Mouse (Mus musculus) c-Kit-negative CD71-positive TER-119-positive erythroid progenitor cells, embryonic 14.5 days (primary cell): Measurements from ENCODE around the gene Ppm1b.

Experiments used
- DNase-seq: peaks from one replicate; pipeline ENCODE4 v3.0.0-alpha.2; 2013; ENCODE audit warnings: low read depth, low spot score

The Ppm1b gene

GRCm38 (mm10) chr17:85024237-85024636, 67.7 kb downstream of the Ppm1b start:
- DNase-seq, result no peak

- DNase-seq, result no peak
Measured at GRCm38 (mm10) chr17:85025151-85025550, 68.6 kb downstream of the Ppm1b start.

- no peak for DNase-seq
Measured at GRCm38 (mm10) chr17:85026436-85026835, 69.9 kb downstream of the Ppm1b start.

- DNase-seq, result no peak
Measured at GRCm38 (mm10) chr17:85027247-85027646, 70.7 kb downstream of the Ppm1b start.

DNA sequence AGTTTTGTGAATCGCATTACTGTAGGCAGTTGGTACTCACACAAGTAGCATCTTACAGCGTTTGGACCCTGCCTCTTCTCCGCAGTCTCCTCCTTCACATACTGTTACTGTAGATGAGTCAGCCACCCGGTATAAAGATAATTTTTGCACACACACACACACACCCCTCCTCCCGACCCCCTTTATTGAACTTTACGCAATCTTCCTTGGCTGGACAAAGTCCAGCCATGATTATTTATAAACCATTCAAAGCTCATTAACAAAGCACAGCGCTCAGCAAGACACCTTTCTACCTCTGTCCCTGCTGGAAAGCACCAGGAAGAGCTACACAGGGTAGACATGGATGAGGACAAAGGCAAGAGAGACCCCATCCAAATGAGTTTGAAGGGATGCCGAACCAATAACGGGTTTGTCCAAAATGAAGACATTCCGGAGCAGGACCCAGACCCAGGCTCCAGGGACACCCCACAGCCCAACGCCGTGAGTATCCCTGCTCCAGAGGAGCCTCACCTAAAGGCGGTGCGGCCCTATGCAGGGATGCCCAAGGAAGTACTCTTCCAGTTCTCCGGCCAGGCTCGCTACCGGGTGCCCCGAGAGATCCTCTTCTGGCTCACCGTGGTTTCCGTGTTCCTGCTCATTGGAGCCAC, 71.7 kb downstream of the Ppm1b start, which contains the start of gene Slc3a1:
Gene Slc3a1, plus strand, starts transcription at position 284 of the 647 bp plus-strand sequence.
- no peak for DNase-seq

- no peak for DNase-seq
Measured at GRCm38 (mm10) chr17:85028797-85029196, 72.3 kb downstream of the Ppm1b start.

GRCm38 (mm10) chr17:85030651-85031050, 74.1 kb downstream of the Ppm1b start:
- no peak for DNase-seq

DNA sequence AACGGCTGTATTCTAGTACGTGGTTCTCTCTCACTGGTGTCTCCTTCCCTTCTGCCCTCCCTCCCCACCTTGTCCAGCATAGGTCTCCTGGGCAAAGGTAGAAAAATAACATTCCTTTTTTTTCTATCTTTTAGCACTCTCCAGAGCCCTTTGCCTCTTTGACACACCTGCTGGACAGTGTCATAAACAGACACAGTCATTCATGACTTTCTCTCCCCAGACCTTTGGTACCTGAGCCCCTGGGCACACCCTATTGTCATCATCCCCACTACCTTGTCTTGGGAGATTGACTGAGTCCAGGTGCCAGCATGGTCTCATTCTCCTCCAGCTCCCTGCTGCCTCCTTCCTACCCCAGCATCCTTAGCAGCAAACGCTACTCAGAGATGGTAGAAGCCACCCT, 76.5 kb downstream of the Ppm1b start:
- DNase-seq, result no peak

DNA sequence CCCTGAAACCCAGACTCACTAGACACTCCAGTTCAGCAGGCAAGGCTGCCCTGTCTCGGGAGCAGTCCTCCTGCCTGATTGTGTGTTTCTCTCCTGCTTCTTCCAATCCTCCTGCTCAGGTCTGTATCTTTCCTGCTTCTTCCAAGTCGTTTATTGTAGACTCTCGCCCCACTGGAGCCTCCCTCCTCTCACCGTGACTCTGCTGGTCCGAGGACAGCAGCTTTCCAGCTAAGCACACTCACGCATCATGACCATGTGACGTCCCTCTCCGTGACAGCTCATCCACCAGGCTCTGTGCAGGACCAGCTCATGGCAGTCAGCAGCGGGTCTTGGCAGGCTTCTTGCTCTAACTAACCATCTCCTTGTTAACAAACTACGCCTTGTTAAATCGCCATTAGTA, 77.5 kb downstream of the Ppm1b start:
- DNase-seq, result no peak

DNA sequence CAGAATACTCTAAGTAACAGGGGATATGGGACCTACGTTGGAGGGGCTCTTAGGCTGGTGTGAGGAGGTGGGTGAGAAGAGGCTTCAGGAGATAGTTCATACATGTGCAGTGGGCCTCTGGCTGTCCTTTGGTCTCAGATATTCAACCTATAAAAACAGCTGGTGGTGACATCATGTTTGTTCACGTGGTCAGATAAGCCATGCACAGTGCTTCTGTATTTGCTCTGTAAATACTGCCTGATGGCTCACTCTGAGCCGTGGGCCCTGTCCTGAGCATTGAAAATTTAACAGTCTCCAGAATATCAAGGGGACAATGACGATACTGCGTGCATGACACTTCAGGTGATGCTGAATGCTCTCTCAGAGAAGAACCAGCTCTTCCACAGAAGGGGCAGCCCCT, 81.3 kb downstream of the Ppm1b start:
- no peak for DNase-seq

DNA sequence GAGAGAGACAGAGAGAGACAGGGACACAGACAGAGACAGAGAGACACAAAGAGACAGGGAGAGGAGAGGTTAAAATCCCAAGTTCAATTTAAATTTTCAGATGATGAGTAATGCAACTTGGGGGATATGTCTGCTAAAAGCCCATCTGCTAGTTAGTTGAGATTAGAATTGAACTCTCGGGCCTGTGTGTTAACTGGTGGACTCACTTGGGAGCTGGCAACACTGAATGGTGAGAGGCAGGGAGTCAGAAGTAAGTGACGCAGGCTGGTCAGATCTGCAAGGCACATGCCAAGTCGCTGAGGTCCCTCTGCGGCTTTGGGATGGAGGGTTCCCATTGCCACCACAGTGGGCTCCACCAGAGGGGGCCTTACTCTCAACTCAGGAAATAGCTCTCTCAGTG, 81.8 kb downstream of the Ppm1b start:
- DNase-seq, result no peak

DNA sequence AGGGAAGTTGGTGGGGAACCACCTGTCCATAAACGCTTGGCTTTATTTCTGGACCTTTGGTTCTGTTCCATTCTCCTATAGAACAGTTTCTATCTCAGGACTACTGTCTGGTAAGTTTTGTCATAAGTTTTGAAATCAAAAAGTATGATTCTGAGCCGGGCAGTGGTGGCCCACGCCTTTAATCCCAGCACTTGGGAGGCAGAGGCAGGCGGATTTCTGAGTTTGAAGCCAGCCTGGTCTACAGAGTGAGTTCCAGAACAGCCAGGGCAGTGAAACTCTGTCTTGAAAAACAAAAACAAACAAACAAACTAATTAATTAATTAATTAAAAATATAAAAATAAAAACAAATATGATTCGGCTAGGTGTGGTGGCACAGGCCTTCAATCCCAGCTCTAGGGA, 82.2 kb downstream of the Ppm1b start:
- DNase-seq, result no peak

- DNase-seq, result no peak
Measured at GRCm38 (mm10) chr17:85040913-85041312, 84.4 kb downstream of the Ppm1b start.

DNA sequence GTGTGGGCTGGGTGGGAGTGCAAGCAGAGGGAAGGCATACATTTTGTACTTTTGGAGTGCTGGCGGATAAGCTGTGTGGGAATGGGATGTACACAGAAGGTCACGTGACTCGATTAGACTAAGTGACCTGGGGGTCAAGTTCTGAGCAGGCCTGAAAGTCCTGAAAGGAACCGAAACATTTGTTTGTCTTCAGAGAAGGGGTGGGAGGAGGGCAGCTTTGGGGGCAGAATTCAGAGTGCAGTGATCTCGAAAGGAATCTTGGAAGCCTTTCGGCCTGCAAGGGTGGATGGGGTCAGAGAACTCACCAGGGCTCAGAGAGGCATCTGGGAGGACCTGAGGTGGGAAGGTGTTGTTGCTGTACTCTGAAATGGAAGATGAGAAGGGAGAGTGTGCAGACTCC, 85.9 kb downstream of the Ppm1b start:
- DNase-seq, result no peak

DNA sequence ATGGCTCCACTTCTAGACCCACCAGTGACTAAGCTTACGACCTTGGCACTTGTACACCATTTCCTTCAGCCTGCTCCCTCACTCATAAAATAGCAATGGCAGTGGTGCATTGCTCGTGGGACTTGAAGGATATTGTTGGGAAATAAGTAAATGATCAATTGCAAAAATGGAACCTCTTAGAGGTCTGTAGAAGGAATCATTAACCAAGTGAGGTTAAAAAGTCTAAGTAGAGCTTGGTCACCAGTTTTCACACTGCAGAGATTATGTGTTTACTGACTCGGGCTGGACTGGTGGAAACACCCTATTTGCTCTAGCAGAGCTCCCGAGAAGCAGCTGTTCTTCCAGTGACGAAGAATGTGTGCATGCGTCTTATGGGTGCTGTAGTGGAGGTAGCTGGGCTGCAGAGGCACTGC, 86.9 kb downstream of the Ppm1b start:
- DNase-seq, result no peak

- no peak for DNase-seq
Measured at GRCm38 (mm10) chr17:85044466-85044865, 87.9 kb downstream of the Ppm1b start.

DNA sequence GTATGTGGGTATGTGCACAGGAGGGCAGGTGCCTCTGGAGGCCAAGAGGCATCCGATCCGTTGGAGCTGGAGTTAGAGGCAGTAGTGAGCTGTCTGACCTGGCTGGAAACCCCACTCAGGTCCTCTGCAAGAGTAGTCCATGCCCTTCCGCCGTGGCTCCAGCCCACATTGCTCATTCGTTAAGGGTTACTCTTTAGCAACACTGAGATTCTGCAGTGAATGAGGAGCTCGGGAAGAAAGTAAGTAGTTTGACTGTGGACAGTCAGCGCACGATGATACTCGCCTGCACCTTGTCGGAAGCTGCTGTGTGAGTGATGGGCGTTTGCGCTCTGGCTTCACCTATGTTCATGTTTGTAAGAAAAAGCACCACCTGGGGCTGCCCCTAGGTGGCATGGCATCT, 88.6 kb downstream of the Ppm1b start:
- DNase-seq, result no peak

GRCm38 (mm10) chr17:85048379-85048778, 91.8 kb downstream of the Ppm1b start:
- no peak for DNase-seq

DNA sequence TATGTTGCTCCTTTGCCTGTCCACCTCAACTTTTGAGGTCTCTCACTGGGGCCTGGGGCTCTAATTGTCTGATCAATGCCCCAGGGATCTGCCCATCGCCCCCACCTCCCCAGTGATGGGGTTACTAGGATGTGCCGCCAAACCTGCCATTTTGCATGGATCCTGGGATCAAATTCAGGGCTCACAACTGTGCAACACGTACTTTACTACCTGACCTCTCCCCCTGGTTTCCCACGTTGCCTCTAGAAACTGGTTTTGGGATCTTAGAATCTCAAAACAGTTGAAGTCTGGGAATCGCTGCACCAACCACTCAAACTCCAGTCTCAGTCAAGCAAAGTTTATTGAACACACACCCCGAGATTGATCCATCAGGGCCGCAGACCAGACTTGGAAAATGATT, 101.7 kb downstream of the Ppm1b start:
- no peak for DNase-seq

DNA sequence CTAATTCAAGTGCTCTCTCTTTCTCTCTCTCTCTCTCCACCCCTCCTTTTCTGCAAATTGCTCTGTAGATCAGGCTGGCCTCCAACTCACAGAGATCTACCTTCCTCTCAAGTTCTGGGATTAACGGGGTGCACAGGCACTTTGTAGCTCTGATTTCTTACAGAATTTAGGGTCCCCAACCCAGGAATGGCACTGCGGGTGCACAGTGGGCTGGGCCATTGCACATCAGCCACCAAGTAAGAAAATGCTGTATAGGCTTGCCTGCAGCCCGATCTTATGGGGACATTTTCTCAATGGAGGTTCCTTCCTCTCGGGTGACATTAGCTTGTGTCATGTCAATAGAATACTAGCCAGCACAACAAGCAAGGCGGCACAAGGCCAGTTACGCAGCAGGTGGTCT, 102.6 kb downstream of the Ppm1b start:
- DNase-seq, result no peak

GRCm38 (mm10) chr17:85063560-85063959, 107.0 kb downstream of the Ppm1b start:
- no peak for DNase-seq

DNA sequence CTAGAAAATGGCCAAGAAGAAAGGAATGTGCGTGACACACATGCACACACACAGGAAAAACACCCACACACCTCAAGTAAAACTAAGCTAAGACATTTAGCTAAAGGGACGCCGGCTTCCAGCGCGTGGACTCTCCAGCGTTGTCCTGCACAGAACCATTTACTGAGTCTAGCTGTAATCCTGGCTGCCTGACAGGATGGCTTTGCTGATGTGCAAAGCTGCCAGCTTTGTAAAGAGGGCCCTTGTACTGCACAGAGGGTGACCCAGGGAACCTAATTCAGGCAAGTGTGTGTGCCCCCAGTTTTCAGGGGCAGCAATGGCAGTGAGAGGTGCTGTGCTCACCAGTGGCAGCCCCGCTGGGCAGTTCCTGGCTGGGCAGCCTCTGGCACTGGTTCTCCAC, 110.8 kb downstream of the Ppm1b start:
- no peak for DNase-seq

DNA sequence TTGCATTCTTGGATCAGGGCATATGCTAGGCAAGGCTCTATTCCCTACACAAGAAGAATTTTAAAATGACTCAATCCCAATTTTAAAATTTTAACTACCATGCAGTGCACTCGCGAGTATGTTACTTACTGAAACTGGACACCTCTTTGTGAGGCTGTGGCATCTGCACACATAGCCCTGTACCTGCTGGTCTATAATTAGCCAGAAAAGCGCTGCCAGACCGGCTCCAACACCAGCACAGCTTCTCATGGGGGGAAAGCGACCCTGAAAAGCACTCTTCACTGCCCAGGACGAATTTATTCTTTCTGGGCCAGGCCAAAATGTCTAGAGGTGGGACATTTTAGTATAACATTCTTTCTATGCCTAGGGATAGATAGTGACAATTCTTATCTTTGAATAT, 114.1 kb downstream of the Ppm1b start:
- no peak for DNase-seq
